Mouse (Mus musculus): ENCODE data around the gene Fa2h.
"Not testable (repeated sequence)": the region's sequence is repeated elsewhere in the genome, so short reads cannot be mapped to it uniquely, and the experiment has no call there.

The Fa2h gene

GRCm38 (mm10) chr8:111357433-111357832 is 36.2 kb downstream of the Fa2h start:
- DNase-seq: peak; percentile 75

GRCm38 (mm10) chr8:111353497-111353896 is 40.1 kb downstream of the Fa2h start:
- DNase-seq: peak; percentile 45

- DNase-seq: no peak
These were observed 41.3 kb downstream of the Fa2h start for GRCm38 (mm10) chr8:111352289-111352688.

GRCm38 (mm10) chr8:111350577-111350976 is 43.0 kb downstream of the Fa2h start:
- DNase-seq: no peak

- DNase-seq: peak; percentile 59
These were observed 50.4 kb downstream of the Fa2h start for GRCm38 (mm10) chr8:111343225-111343624.

GRCm38 (mm10) chr8:111340186-111340585 is 53.4 kb downstream of the Fa2h start:
- no peak for DNase-seq

- DNase-seq: no peak
These were observed 55.0 kb downstream of the Fa2h start for GRCm38 (mm10) chr8:111338370-111339208.

GRCm38 (mm10) chr8:111337890-111338347 is 55.7 kb downstream of the Fa2h start, which contains the start of gene Mlkl:
Gene Mlkl (minus strand): TSS chr8:111338177.
- DNase-seq: no peak

- no peak for DNase-seq
These were observed 56.2 kb downstream of the Fa2h start for GRCm38 (mm10) chr8:111337311-111337889.

- DNase-seq: no peak
These were observed 56.9 kb downstream of the Fa2h start for GRCm38 (mm10) chr8:111336692-111337091.

GRCm38 (mm10) chr8:111325222-111325790 is 68.3 kb downstream of the Fa2h start:
- no peak for DNase-seq

- no peak for DNase-seq
These were observed 78.9 kb downstream of the Fa2h start for GRCm38 (mm10) chr8:111314729-111315128.

- DNase-seq: not testable (repeated sequence)
These were observed 79.7 kb downstream of the Fa2h start for GRCm38 (mm10) chr8:111313961-111314360.

- no peak for DNase-seq
These were observed 80.9 kb downstream of the Fa2h start for GRCm38 (mm10) chr8:111312758-111313162.

- not testable (repeated sequence) for DNase-seq
These were observed 83.6 kb downstream of the Fa2h start for GRCm38 (mm10) chr8:111310006-111310405.

- DNase-seq: no peak
These were observed 88.4 kb downstream of the Fa2h start for GRCm38 (mm10) chr8:111305031-111305730.

- DNase-seq: no peak
These were observed 89.3 kb downstream of the Fa2h start for GRCm38 (mm10) chr8:111304359-111304758.

- DNase-seq: not testable (repeated sequence)
These were observed 90.4 kb downstream of the Fa2h start for GRCm38 (mm10) chr8:111303076-111303803.

GRCm38 (mm10) chr8:111300597-111301546 is 92.8 kb downstream of the Fa2h start:
- peak; percentile 15 for DNase-seq

GRCm38 (mm10) chr8:111299821-111300568 is 93.6 kb downstream of the Fa2h start, which contains the start of gene Rfwd3:
Gene Rfwd3 (minus strand): TSS chr8:111300222.
- peak; percentile 97 for DNase-seq
